Mouse (Mus musculus) MEL (cell line): Measurements from ENCODE around the gene Ecm1. TPM values are rescaled to one million over a fixed set of nuclear protein-coding genes. Genes with fewer than 3 reads are reported as not detected.

Source experiments
- DNase-seq: peaks from one replicate; pipeline ENCODE4 v3.0.0; 2011; ENCODE audit warnings: low read depth, low spot score
- H3K27ac ChIP-seq: 2 replicates; pipeline ENCODE4 v1.5.1; 2012; ENCODE audit warnings: low read depth, mild to moderate bottlenecking, control low read depth, low read length, moderate library complexity; ENCODE audit not compliant: control insufficient read depth
- H3K27me3 ChIP-seq, 2 experiments: fragments of 150-350 bp in 1 of 2; sonication (generic) in 1 of 2; 2 replicates each; pipeline ENCODE4 v1.6.1; 2012; ENCODE audit warnings: low read length in 2 of 2, mild to moderate bottlenecking in 2 of 2, improper control_type of control experiment in 1 of 2, moderate library complexity in 1 of 2; ENCODE audit not compliant: insufficient read depth in 2 of 2, control insufficient read depth in 1 of 2
- H3K36me3 ChIP-seq, 2 experiments: 2 replicates each; pipeline ENCODE4 v1.6.1; 2012 to 2014; ENCODE audit warnings: low read length in 2 of 2, improper control_type of control experiment in 1 of 2, inconsistent platforms in 1 of 2, mild to moderate bottlenecking in 1 of 2; ENCODE audit not compliant: insufficient read depth in 2 of 2, control insufficient read depth in 1 of 2
- H3K4me1 ChIP-seq, 2 experiments: fragments of 150-350 bp in 1 of 2; sonication (generic) in 1 of 2; 2 replicates each; pipeline ENCODE4 v1.6.1; 2012; ENCODE audit warnings: low read length in 2 of 2, improper control_type of control experiment in 1 of 2, mild to moderate bottlenecking in 1 of 2; ENCODE audit not compliant: insufficient read depth in 2 of 2, control insufficient read depth in 1 of 2
- H3K4me3 ChIP-seq, 2 experiments: fragments of 150-350 bp in 1 of 2; sonication (generic) in 1 of 2; 2 replicates each; pipeline ENCODE4 v1.5.1; 2012; ENCODE audit warnings: low read depth in 2 of 2, low read length in 2 of 2, mild to moderate bottlenecking in 2 of 2, moderate library complexity in 2 of 2, control low read depth in 1 of 2, improper control_type of control experiment in 1 of 2; ENCODE audit not compliant: control insufficient read depth in 1 of 2, insufficient read depth in 1 of 2
- H3K79me2 ChIP-seq: 2 replicates; pipeline ENCODE4 v1.6.1; 2012; ENCODE audit warnings: mild to moderate bottlenecking, low read length, moderate library complexity; ENCODE audit not compliant: control insufficient read depth, poor library complexity, insufficient read depth
- H3K9ac ChIP-seq: 2 replicates; pipeline ENCODE4 v1.6.1; 2012; ENCODE audit warnings: low read depth, mild to moderate bottlenecking, control low read depth, low read length, moderate library complexity; ENCODE audit not compliant: control insufficient read depth, poor library complexity, severe bottlenecking
- H3K9me3 ChIP-seq: fragments of 150-350 bp; sonication (generic); replicated peaks from 2 replicates; pipeline ENCODE4 v1.6.1; 2012; ENCODE audit warnings: mild to moderate bottlenecking, low read length, improper control_type of control experiment, moderate library complexity; ENCODE audit not compliant: insufficient read depth
- CHD1 ChIP-seq: IDR thresholded peaks from 2 replicates; pipeline ENCODE4 v1.6.1; 2012; ENCODE audit warnings: low read depth, mild to moderate bottlenecking, inconsistent platforms, low read length, improper control_type of control experiment
- CHD2 ChIP-seq: IDR thresholded peaks from 2 replicates; pipeline ENCODE4 v1.6.1; 2011; ENCODE audit warnings: low read length, improper control_type of control experiment
- CTCF ChIP-seq, 3 experiments: IDR thresholded peaks in 2 of 3; conservative IDR thresholded peaks in 1 of 3; 2 replicates each; pipeline ENCODE4 v1.5.1; 2011 to 2012; ENCODE audit warnings: low read length in 3 of 3, low read depth in 2 of 3, mild to moderate bottlenecking in 2 of 3, improper control_type of control experiment in 1 of 3, inconsistent platforms in 1 of 3, mixed read lengths in 1 of 3, moderate library complexity in 1 of 3; ENCODE audit not compliant: control insufficient read depth in 1 of 3, insufficient read depth in 1 of 3, poor library complexity in 1 of 3, severe bottlenecking in 1 of 3
- ELF1 ChIP-seq: IDR thresholded peaks from 2 replicates; pipeline ENCODE4 v1.6.1; 2014; ENCODE audit warnings: low read depth, mild to moderate bottlenecking, inconsistent platforms, low read length, improper control_type of control experiment, moderate library complexity
- EP300 ChIP-seq, 2 experiments: IDR thresholded peaks; 2 replicates each; pipeline ENCODE4 v1.6.1; 2011; ENCODE audit warnings: improper control_type of control experiment in 2 of 2, low read length in 2 of 2, low read depth in 1 of 2, mild to moderate bottlenecking in 1 of 2
- ETS1 ChIP-seq: IDR thresholded peaks from 2 replicates; pipeline ENCODE4 v1.6.1; 2012; ENCODE audit warnings: low read depth, mild to moderate bottlenecking, inconsistent platforms, low read length, improper control_type of control experiment, moderate library complexity
- JUND ChIP-seq: IDR thresholded peaks from 2 replicates; pipeline ENCODE4 v1.6.1; 2011; ENCODE audit warnings: low read depth, mild to moderate bottlenecking, improper control_type of control experiment, low read length
- KAT2A ChIP-seq: conservative IDR thresholded peaks from 2 replicates; pipeline ENCODE4 v1.6.1; 2012; ENCODE audit warnings: low read depth, low read length, improper control_type of control experiment, inconsistent platforms
- MAFK ChIP-seq: IDR thresholded peaks from 2 replicates; pipeline ENCODE4 v1.6.1; 2011; ENCODE audit warnings: low read depth, mild to moderate bottlenecking, low read length, improper control_type of control experiment, borderline replicate concordance
- MAZ ChIP-seq: IDR thresholded peaks from 2 replicates; pipeline ENCODE4 v1.6.1; 2012; ENCODE audit warnings: low read depth, mild to moderate bottlenecking, inconsistent platforms, low read length, improper control_type of control experiment
- MEF2A ChIP-seq: IDR thresholded peaks from 2 replicates; pipeline ENCODE4 v1.6.1; 2014; ENCODE audit warnings: low read depth, mild to moderate bottlenecking, inconsistent platforms, low read length, improper control_type of control experiment; ENCODE audit not compliant: poor library complexity, insufficient replicate concordance, severe bottlenecking; ENCODE audit errors: extremely low read depth
- MXI1 ChIP-seq: IDR thresholded peaks from 2 replicates; pipeline ENCODE4 v1.6.1; 2011; ENCODE audit warnings: mild to moderate bottlenecking, low read depth, low read length, improper control_type of control experiment
- NELFE ChIP-seq: IDR thresholded peaks from 2 replicates; pipeline ENCODE4 v1.6.1; 2011; ENCODE audit warnings: low read depth, low read length, improper control_type of control experiment
- NRF1 ChIP-seq: IDR thresholded peaks from 2 replicates; pipeline ENCODE4 v1.6.1; 2014; ENCODE audit warnings: low read depth, mild to moderate bottlenecking, inconsistent platforms, low read length, improper control_type of control experiment, moderate library complexity; ENCODE audit not compliant: poor library complexity, insufficient read depth, severe bottlenecking
- POLR2A ChIP-seq, 2 experiments: IDR thresholded peaks; 2 replicates each; pipeline ENCODE4 v1.6.1; 2011 to 2012; ENCODE audit warnings: low read length in 2 of 2, mild to moderate bottlenecking in 2 of 2, control low read depth in 1 of 2, improper control_type of control experiment in 1 of 2, low read depth in 1 of 2, moderate library complexity in 1 of 2; ENCODE audit not compliant: control insufficient read depth in 1 of 2, insufficient read depth in 1 of 2, poor library complexity in 1 of 2
- POLR2AphosphoS2 ChIP-seq: IDR thresholded peaks from 2 replicates; pipeline ENCODE4 v1.6.1; 2011; ENCODE audit warnings: low read length, improper control_type of control experiment
- POLR2AphosphoS5 ChIP-seq: IDR thresholded peaks from 2 replicates; pipeline ENCODE4 v1.6.1; 2012; ENCODE audit warnings: low read depth, borderline replicate concordance, mild to moderate bottlenecking, inconsistent platforms, low read length, moderate library complexity, mixed read lengths
- SMC3 ChIP-seq: IDR thresholded peaks from 2 replicates; pipeline ENCODE4 v1.6.1; 2011; ENCODE audit warnings: low read depth, low read length, improper control_type of control experiment
- TAL1 ChIP-seq: IDR thresholded peaks from 2 replicates; pipeline ENCODE4 v1.6.1; 2012; ENCODE audit warnings: mild to moderate bottlenecking, inconsistent platforms, low read length, moderate library complexity, mixed read lengths
- UBTF ChIP-seq: IDR thresholded peaks from 2 replicates; pipeline ENCODE4 v1.6.1; 2012; ENCODE audit warnings: low read depth, mild to moderate bottlenecking, inconsistent platforms, low read length, improper control_type of control experiment, moderate library complexity, borderline replicate concordance; ENCODE audit not compliant: insufficient read depth
- USF1 ChIP-seq: IDR thresholded peaks from 2 replicates; pipeline ENCODE4 v1.6.1; 2014; ENCODE audit warnings: low read depth, mild to moderate bottlenecking, inconsistent platforms, low read length, improper control_type of control experiment, moderate library complexity
- USF2 ChIP-seq, 2 experiments: IDR thresholded peaks; 2 replicates each; pipeline ENCODE4 v1.6.1; 2011 to 2012; ENCODE audit warnings: improper control_type of control experiment in 2 of 2, low read length in 2 of 2, borderline replicate concordance in 1 of 2, inconsistent platforms in 1 of 2, low read depth in 1 of 2, mild to moderate bottlenecking in 1 of 2; ENCODE audit not compliant: insufficient read depth in 1 of 2
- ZC3H11A ChIP-seq: IDR thresholded peaks from 2 replicates; pipeline ENCODE4 v1.6.1; 2012; ENCODE audit warnings: low read depth, mild to moderate bottlenecking, inconsistent platforms, low read length, improper control_type of control experiment
- ZKSCAN1 ChIP-seq: IDR thresholded peaks from 2 replicates; pipeline ENCODE4 v1.6.1; 2012; ENCODE audit warnings: low read depth, mild to moderate bottlenecking, inconsistent platforms, low read length, improper control_type of control experiment, moderate library complexity
- polyA plus RNA-seq, 2 experiments: library from polyadenylated mRNA; stranded (reverse) in 1 of 2; unstranded in 1 of 2; fragments of >175 nt in 1 of 2; fragments of >200 nt in 1 of 2; gene quantifications; 2 replicates each; pipeline versions ENCODE4 v1.2.1 to v1.2.4; 2012; ENCODE audit warnings: low replicate concordance in 2 of 2, low read depth in 1 of 2; ENCODE audit not compliant: insufficient read length in 2 of 2, insufficient read depth in 1 of 2, missing spikeins in 1 of 2
- total RNA-seq: library from RNA; depleted of rRNA; stranded (reverse); fragments of 300-350 nt; gene quantifications from 2 replicates; pipeline ENCODE4 v1.2.3, GENCODE M21; 2012

The Ecm1 gene
- total and polyA plus RNA-seq, 3 experiments, result 1.0 to 9.5 TPM; not detected in 1

- no peak overlapping the region for H3K27ac ChIP-seq
- no peaks in the 10 kb centered on the region for H3K36me3 ChIP-seq
- peaks cover 0 to 7% of the 10 kb centered on the region in 2 experiments; a peak in 1 of 4 replicates for H3K4me1 ChIP-seq
- no peak overlapping the region for H3K4me3 ChIP-seq
- no peak for DNase-seq
- H3K27me3 ChIP-seq, result no peaks in the 10 kb centered on the region
- H3K79me2 ChIP-seq, result no peaks in the 10 kb centered on the region
- TF ChIP-seq ZC3H11A (no peak), MAFK (no peak), NELFE (no peak), MXI1 (no peak), ETS1 (no peak), NRF1 (no peak), POLR2AphosphoS2 (no peak), ELF1 (no peak), POLR2AphosphoS5 (no peak), MEF2A (no peak), JUND (no peak), CHD1 (no peak), MAZ (no peak), UBTF (no peak), USF1 (no peak), TAL1 (no peak), SMC3 (no peak), USF2 (IDR thresholded peaks at IDR 0.05; ENCODE audit: borderline replicate concordance in 1 of 2, insufficient read depth in 1 of 2, low read depth in 1 of 2, low read length in 2 of 2) (no peak)
- H3K9me3 ChIP-seq, result no peaks in the 10 kb centered on the region
- H3K9ac ChIP-seq, result no peak overlapping the region
These were observed 43.6 kb downstream of the Ecm1 start for GRCm38 (mm10) chr3:95695796-95696195.

- no peaks in the 10 kb centered on the region for H3K27me3 ChIP-seq
- TF ChIP-seq EP300 (IDR thresholded peaks at IDR 0.05; ENCODE audit: low read depth in 1 of 2, low read length in 2 of 2), result no peak
- no peak for TF ChIP-seq POLR2A (IDR thresholded peaks at IDR 0.05; ENCODE audit: control insufficient read depth in 1 of 2, insufficient read depth in 1 of 2, low read depth in 1 of 2, low read length in 2 of 2, poor library complexity in 1 of 2)
- TF ChIP-seq KAT2A, result no peak
- TF ChIP-seq CHD2, result no peak
- TF ChIP-seq CTCF (IDR thresholded peaks at IDR 0.05 in 2 of 3, conservative IDR thresholded peaks at IDR 0.05 in 1 of 3; ENCODE audit: control insufficient read depth in 1 of 3, insufficient read depth in 1 of 3, low read depth in 2 of 3, low read length in 3 of 3, poor library complexity in 1 of 3, severe bottlenecking in 1 of 3), result no peak
- TF ChIP-seq SMC3, result no peak
- TF ChIP-seq ZKSCAN1, result no peak
- TF ChIP-seq MEF2A, result no peak
- no peak for TF ChIP-seq JUND
- no peak for TF ChIP-seq USF2 (IDR thresholded peaks at IDR 0.05; ENCODE audit: borderline replicate concordance in 1 of 2, insufficient read depth in 1 of 2, low read depth in 1 of 2, low read length in 2 of 2)
- TF ChIP-seq CHD1, result no peak
- no peak for TF ChIP-seq ZC3H11A
- no peak for TF ChIP-seq MAFK
- no peak for TF ChIP-seq NRF1
- TF ChIP-seq, all 39 proteins: peak for 0
- no peak overlapping the region for H3K9ac ChIP-seq
- H3K4me3 ChIP-seq, result no peak overlapping the region
- no peak for DNase-seq
- H3K27ac ChIP-seq, result no peak overlapping the region
- H3K79me2 ChIP-seq, result no peaks in the 10 kb centered on the region
- peaks cover 0 to 7% of the 10 kb centered on the region in 2 experiments; a peak in 1 of 4 replicates for H3K4me1 ChIP-seq
- H3K9me3 ChIP-seq, result no peaks in the 10 kb centered on the region
- no peaks in the 10 kb centered on the region for H3K36me3 ChIP-seq
These were observed 44.3 kb downstream of the Ecm1 start for GRCm38 (mm10) chr3:95694808-95695703.
